Mouse (Mus musculus) lung, postnatal 4 days (tissue): ENCODE data around the gene Clec2d.
A peak's percentile ranks its signal among the peaks of the same experiment; 100 is the strongest.
"Not testable (repeated sequence)": the region's sequence is repeated elsewhere in the genome, so short reads cannot be mapped to it uniquely, and the experiment has no call there.

Experiments used
- DNase-seq, 2 experiments: peaks; one replicate each; pipeline ENCODE4 v3.0.0; 2021

The Clec2d gene

GRCm38 (mm10) chr6:129193431-129193830, 13.0 kb downstream of the Clec2d start:
- DNase-seq, result no peak

- DNase-seq, result not testable (repeated sequence)
Measured at GRCm38 (mm10) chr6:129200066-129200465, 19.7 kb downstream of the Clec2d start.

GRCm38 (mm10) chr6:129202306-129202705, 21.9 kb downstream of the Clec2d start:
- DNase-seq, result no peak

- no peak for DNase-seq
Measured at GRCm38 (mm10) chr6:129204342-129204741, 23.9 kb downstream of the Clec2d start.

- no peak for DNase-seq
Measured at GRCm38 (mm10) chr6:129204838-129205237, 24.4 kb downstream of the Clec2d start.

GRCm38 (mm10) chr6:129208891-129209519, 28.6 kb downstream of the Clec2d start:
- DNase-seq, result no peak

- DNase-seq, result no peak
Measured at GRCm38 (mm10) chr6:129209785-129210446, 29.5 kb downstream of the Clec2d start.

GRCm38 (mm10) chr6:129210447-129210790, 30.0 kb downstream of the Clec2d start:
- DNase-seq, result no peak

- no peak for DNase-seq
Measured at GRCm38 (mm10) chr6:129212421-129213195, 32.2 kb downstream of the Clec2d start.

- no peak for DNase-seq
Measured at GRCm38 (mm10) chr6:129213497-129213896, 33.1 kb downstream of the Clec2d start.

GRCm38 (mm10) chr6:129214263-129214662, 33.8 kb downstream of the Clec2d start:
- DNase-seq, result no peak

- no peak for DNase-seq
Measured at GRCm38 (mm10) chr6:129215053-129215452, 34.6 kb downstream of the Clec2d start.

GRCm38 (mm10) chr6:129215886-129216637, 35.6 kb downstream of the Clec2d start:
- no peak for DNase-seq

GRCm38 (mm10) chr6:129216721-129217230, 36.4 kb downstream of the Clec2d start:
- no peak for DNase-seq

- DNase-seq, result peak in 1 of 2 experiments; percentile 37
Measured at GRCm38 (mm10) chr6:129218191-129218696, 37.8 kb downstream of the Clec2d start.

- DNase-seq, result peak in 1 of 2 experiments; percentile 35
Measured at GRCm38 (mm10) chr6:129219897-129220517, 39.6 kb downstream of the Clec2d start.

- no peak for DNase-seq
Measured at GRCm38 (mm10) chr6:129221053-129221452, 40.6 kb downstream of the Clec2d start.

- no peak for DNase-seq
Measured at GRCm38 (mm10) chr6:129222188-129222800, 41.9 kb downstream of the Clec2d start.

- no peak for DNase-seq
Measured at GRCm38 (mm10) chr6:129223611-129224010, 43.2 kb downstream of the Clec2d start.

GRCm38 (mm10) chr6:129224090-129224489, 43.7 kb downstream of the Clec2d start:
- DNase-seq, result no peak

GRCm38 (mm10) chr6:129225078-129225477, 44.7 kb downstream of the Clec2d start:
- no peak for DNase-seq
